Mouse (Mus musculus): Measurements from ENCODE around the gene Plin5. TPM values are rescaled to one million over a fixed set of nuclear protein-coding genes. Genes with fewer than 3 reads are reported as not detected.

The Plin5 gene
- total and polyA plus RNA-seq, 3 experiments: not detected

DNA sequence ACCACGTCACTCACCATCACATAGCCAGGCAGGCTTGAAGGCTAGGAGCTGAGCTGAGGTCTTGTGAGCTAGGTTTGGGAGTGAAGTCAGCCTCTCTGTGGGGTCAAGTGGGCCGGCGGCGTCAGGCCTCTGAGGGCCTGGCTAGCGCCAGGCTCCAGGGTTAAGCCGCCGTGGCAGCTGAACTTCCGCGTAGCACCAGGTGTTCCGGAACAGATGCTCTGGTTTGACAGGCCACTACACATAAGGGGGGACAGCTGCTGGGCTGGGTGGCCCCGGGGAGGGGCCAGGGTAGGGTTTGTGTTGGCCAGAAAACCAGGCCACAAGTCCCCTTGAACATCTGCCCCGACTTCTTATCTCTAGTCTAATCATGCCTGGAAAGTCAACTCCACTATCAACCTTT, 30.0 kb upstream of the Plin5 start:
- DNase-seq (ENCODE audit: extremely low read depth): no peak
- dilution Hi-C loops (cut with MboI; ENCODE audit: extremely low pct_ligation_motif_present, extremely low pct_unique_long_range_greater_than_20kb, low sequenced_read_pairs) (no loop called here), in situ Hi-C loops (cut with MboI; ENCODE audit: low pct_ligation_motif_present, low pct_unique_long_range_greater_than_20kb, low sequenced_read_pairs) (no loop called here)
- TF ChIP-seq ELF1 (IDR thresholded peaks at IDR 0.05; ENCODE audit: low read depth, low read length): peak; percentile 61
- TF ChIP-seq ETS1 (conservative IDR thresholded peaks at IDR 0.05; ENCODE audit: low read depth, low read length): peak; percentile 26; the same call in 1 of the 2 replicates
- TF ChIP-seq GABPA (IDR thresholded peaks at IDR 0.05; ENCODE audit: insufficient replicate concordance, low read depth, low read length): no peak
- TF ChIP-seq TCF12 (IDR thresholded peaks at IDR 0.05; ENCODE audit: low read depth, low read length): peak; percentile 87
- peaks cover 27 to 75% of the 10 kb centered on the region in 2 experiments for H3K4me1 ChIP-seq (ENCODE audit: control insufficient read depth in 1 of 2, insufficient read depth in 2 of 2)
- no peak overlapping the region for H3K4me2 ChIP-seq (ENCODE audit: insufficient read depth, low read depth, poor library complexity, severe bottlenecking)
- no peak overlapping the region for H3K27ac ChIP-seq (ENCODE audit: insufficient read depth, low read depth)
- H3K4me3 ChIP-seq (replicated peaks in 1 of 3; ENCODE audit: low read depth in 2 of 3, low read length in 2 of 3, poor library complexity in 1 of 3): no peak overlapping the region
- no peaks in the 10 kb centered on the region for H3K9me3 ChIP-seq (replicated peaks; ENCODE audit: low read length)
- no peak overlapping the region for H3K9ac ChIP-seq (ENCODE audit: insufficient read depth, low read depth)
- no peaks in the 10 kb centered on the region for H3K79me2 ChIP-seq (replicated peaks; ENCODE audit: control insufficient read depth, extremely low read depth, insufficient read depth, poor library complexity, severe bottlenecking)
- peaks cover 95% of the 10 kb centered on the region for H3K27me3 ChIP-seq (replicated peaks)
- no peaks in the 10 kb centered on the region for H3K36me3 ChIP-seq (replicated peaks in 1 of 2; ENCODE audit: control insufficient read depth in 1 of 2, insufficient read depth in 1 of 2, low read length in 1 of 2)

DNA sequence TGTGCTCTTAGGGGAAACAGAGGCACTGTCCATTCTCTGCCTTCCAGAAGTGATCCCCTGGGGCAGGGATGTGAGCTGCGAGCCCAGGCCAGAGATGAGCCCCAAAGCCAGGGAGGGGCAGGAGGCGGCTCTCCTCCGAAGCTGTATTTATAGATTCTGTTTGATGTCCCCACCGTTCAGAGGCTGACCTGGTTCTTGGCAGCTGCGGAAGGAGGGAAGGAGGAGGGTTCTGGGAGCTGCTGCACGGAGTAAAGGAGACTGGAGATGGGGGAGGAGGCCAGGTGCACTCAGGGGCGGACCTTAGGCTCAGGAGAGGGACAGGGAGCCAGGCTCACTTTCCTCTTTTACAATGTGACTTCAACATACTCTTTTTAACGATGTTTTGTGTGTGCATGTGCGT, 28.7 kb upstream of the Plin5 start:
- Histone ChIP-seq H3K4me1 (ENCODE audit: control insufficient read depth in 1 of 2, insufficient read depth in 2 of 2) (peaks cover 27 to 75% of the 10 kb centered on the region in 2 experiments), H3K27me3 (replicated peaks) (peaks cover 97% of the 10 kb centered on the region), H3K4me2 (ENCODE audit: insufficient read depth, low read depth, poor library complexity, severe bottlenecking) (no peak overlapping the region), H3K27ac (ENCODE audit: insufficient read depth, low read depth) (no peak overlapping the region), H3K4me3 (replicated peaks in 1 of 3; ENCODE audit: low read depth in 2 of 3, low read length in 2 of 3, poor library complexity in 1 of 3) (no peak overlapping the region), H3K9ac (ENCODE audit: insufficient read depth, low read depth) (no peak overlapping the region), H3K36me3 (replicated peaks in 1 of 2; ENCODE audit: control insufficient read depth in 1 of 2, insufficient read depth in 1 of 2, low read length in 1 of 2) (no peaks in the 10 kb centered on the region), H3K79me2 (replicated peaks; ENCODE audit: control insufficient read depth, extremely low read depth, insufficient read depth, poor library complexity, severe bottlenecking) (no peaks in the 10 kb centered on the region), H3K9me3 (replicated peaks; ENCODE audit: low read length) (no peaks in the 10 kb centered on the region)
- dilution Hi-C loops (cut with MboI; ENCODE audit: extremely low pct_ligation_motif_present, extremely low pct_unique_long_range_greater_than_20kb, low sequenced_read_pairs): no loop called here
- in situ Hi-C loops (cut with MboI; ENCODE audit: low pct_ligation_motif_present, low pct_unique_long_range_greater_than_20kb, low sequenced_read_pairs): no loop called here
- TF ChIP-seq UBTF (IDR thresholded peaks at IDR 0.05; ENCODE audit: low read depth, low read length) (no peak), MAZ (IDR thresholded peaks at IDR 0.05; ENCODE audit: low read depth, low read length) (no peak), ZNF384 (IDR thresholded peaks at IDR 0.05; ENCODE audit: low read depth, low read length) (no peak), E2F4 (IDR thresholded peaks at IDR 0.05; ENCODE audit: insufficient replicate concordance, low read depth, low read length) (no peak), MXI1 (IDR thresholded peaks at IDR 0.05; ENCODE audit: low read depth, low read length) (no peak), POLR2AphosphoS2 (IDR thresholded peaks at IDR 0.05; ENCODE audit: low read depth, low read length) (no peak)
- DNase-seq (ENCODE audit: extremely low read depth): no peak

DNA sequence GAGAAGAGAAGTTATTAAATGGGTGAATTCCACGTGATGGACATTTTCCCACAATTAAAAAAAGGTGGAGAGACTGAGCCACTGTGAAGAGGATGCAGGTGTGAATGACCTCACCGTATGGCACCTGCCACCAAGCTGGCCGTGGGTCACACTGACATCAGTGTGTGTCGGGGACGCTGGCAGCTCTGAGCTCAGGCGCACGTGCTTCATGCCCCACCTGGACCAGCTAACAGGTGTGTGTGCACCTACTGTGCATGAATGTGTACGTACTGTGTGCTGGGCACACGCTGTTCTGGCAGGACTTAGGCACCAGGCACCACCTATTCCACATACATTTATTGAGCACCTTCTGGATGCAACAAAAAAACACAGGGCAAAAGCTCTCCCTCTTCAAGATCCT, 27.1 kb upstream of the Plin5 start:
- Histone ChIP-seq H3K9ac (ENCODE audit: insufficient read depth, low read depth) (no peak overlapping the region), H3K27me3 (replicated peaks) (peaks cover 97% of the 10 kb centered on the region), H3K4me1 (ENCODE audit: control insufficient read depth in 1 of 2, insufficient read depth in 2 of 2) (peaks cover 25 to 70% of the 10 kb centered on the region in 2 experiments), H3K27ac (ENCODE audit: insufficient read depth, low read depth) (no peak overlapping the region), H3K4me2 (ENCODE audit: insufficient read depth, low read depth, poor library complexity, severe bottlenecking) (no peak overlapping the region), H3K36me3 (replicated peaks in 1 of 2; ENCODE audit: control insufficient read depth in 1 of 2, insufficient read depth in 1 of 2, low read length in 1 of 2) (no peaks in the 10 kb centered on the region), H3K79me2 (replicated peaks; ENCODE audit: control insufficient read depth, extremely low read depth, insufficient read depth, poor library complexity, severe bottlenecking) (no peaks in the 10 kb centered on the region), H3K4me3 (replicated peaks in 1 of 3; ENCODE audit: low read depth in 2 of 3, low read length in 2 of 3, poor library complexity in 1 of 3) (no peak overlapping the region), H3K9me3 (replicated peaks; ENCODE audit: low read length) (no peaks in the 10 kb centered on the region)
- dilution Hi-C loops (cut with MboI; ENCODE audit: extremely low pct_ligation_motif_present, extremely low pct_unique_long_range_greater_than_20kb, low sequenced_read_pairs) (no loop called here), in situ Hi-C loops (cut with MboI; ENCODE audit: low pct_ligation_motif_present, low pct_unique_long_range_greater_than_20kb, low sequenced_read_pairs) (no loop called here)
- DNase-seq (ENCODE audit: extremely low read depth): no peak
- TF ChIP-seq POLR2AphosphoS2 (IDR thresholded peaks at IDR 0.05; ENCODE audit: low read depth, low read length) (no peak), BHLHE40 (IDR thresholded peaks at IDR 0.05; ENCODE audit: low read depth, low read length) (peak; percentile 52), TCF12 (IDR thresholded peaks at IDR 0.05; ENCODE audit: low read depth, low read length) (0 out of 2 replicates have a peak, but pooled peaks have one; percentile 34)

All from CH12.LX (cell line).